Mouse (Mus musculus): ENCODE measurements around the gene Psmd9.

Gene Psmd9

GRCm38 (mm10) chr5:123137910-123138229, 31.3 kb upstream of the Psmd9 start:
- no peak for DNase-seq

- DNase-seq = peak; percentile 85
Measured at GRCm38 (mm10) chr5:123138230-123138911, 30.8 kb upstream of the Psmd9 start.

GRCm38 (mm10) chr5:123138953-123139721, 30.1 kb upstream of the Psmd9 start:
- peak; percentile 89 for DNase-seq

GRCm38 (mm10) chr5:123139722-123140627, 29.2 kb upstream of the Psmd9 start:
- peak; percentile 41 for DNase-seq

GRCm38 (mm10) chr5:123140694-123141554, 28.3 kb upstream of the Psmd9 start:
- peak; percentile 95 for DNase-seq

GRCm38 (mm10) chr5:123141555-123142160, 27.6 kb upstream of the Psmd9 start:
- peak; percentile 74 for DNase-seq

- peak; percentile 75 for DNase-seq
Measured at GRCm38 (mm10) chr5:123142161-123143157, 26.8 kb upstream of the Psmd9 start, which contains the start of gene Setd1b. Setd1b (plus strand) TSS chr5:123142193.

GRCm38 (mm10) chr5:123143251-123143970, 25.8 kb upstream of the Psmd9 start:
- DNase-seq = peak; percentile 67

- DNase-seq = no peak
Measured at GRCm38 (mm10) chr5:123143971-123144745, 25.1 kb upstream of the Psmd9 start.

- DNase-seq = no peak
Measured at GRCm38 (mm10) chr5:123144746-123145590, 24.2 kb upstream of the Psmd9 start.

GRCm38 (mm10) chr5:123146357-123146756, 22.9 kb upstream of the Psmd9 start:
- DNase-seq = no peak

- DNase-seq = no peak
Measured at GRCm38 (mm10) chr5:123147569-123147968, 21.6 kb upstream of the Psmd9 start.

- DNase-seq = no peak
Measured at GRCm38 (mm10) chr5:123148073-123148722, 21.0 kb upstream of the Psmd9 start.

GRCm38 (mm10) chr5:123149451-123150400, 19.5 kb upstream of the Psmd9 start:
- DNase-seq = peak; percentile 95

GRCm38 (mm10) chr5:123150641-123151040, 18.6 kb upstream of the Psmd9 start:
- DNase-seq = no peak

- peak; percentile 60 for DNase-seq
Measured at GRCm38 (mm10) chr5:123151077-123151476, 18.1 kb upstream of the Psmd9 start.
